Mouse (Mus musculus) intestine, embryonic 15.5 days (tissue): ENCODE results near the gene Gdf15. TPM values are rescaled to one million over a fixed set of nuclear protein-coding genes. Genes with fewer than 3 reads are reported as not detected.

Experiments used
- ATAC-seq: fragments of 200-750 bp; cut with Nextera tagmentation; 2 replicates; pipeline ENCODE4 v1.8.0; 2017; ENCODE audit warnings: moderate TSS enrichment, moderate library complexity
- H3K27ac ChIP-seq: fragments of 300-500 bp; sonication (generic); 2 replicates; pipeline ENCODE4 v1.5.1; 2015; ENCODE audit warnings: mild to moderate bottlenecking, inconsistent platforms
- H3K27me3 ChIP-seq: fragments of 300-500 bp; sonication (generic); replicated peaks from 2 replicates; pipeline ENCODE4 v1.6.1; 2015; ENCODE audit warnings: inconsistent platforms
- H3K36me3 ChIP-seq: fragments of 300-500 bp; sonication (generic); 2 replicates; pipeline ENCODE4 v1.6.1; 2015; ENCODE audit warnings: inconsistent platforms
- H3K4me1 ChIP-seq: fragments of 300-500 bp; sonication (generic); replicated peaks from 2 replicates; pipeline ENCODE4 v1.6.1; 2015; ENCODE audit warnings: inconsistent platforms
- H3K4me2 ChIP-seq: fragments of 300-500 bp; sonication (generic); replicated peaks from 2 replicates; pipeline ENCODE4 v1.6.1; 2015; ENCODE audit warnings: mild to moderate bottlenecking, inconsistent platforms
- H3K4me3 ChIP-seq: fragments of 300-500 bp; sonication (generic); replicated peaks from 2 replicates; pipeline ENCODE4 v1.5.1; 2015; ENCODE audit warnings: inconsistent platforms
- H3K9ac ChIP-seq: fragments of 300-500 bp; sonication (generic); 2 replicates; pipeline ENCODE4 v1.6.1; 2015; ENCODE audit warnings: inconsistent platforms
- H3K9me3 ChIP-seq: fragments of 300-500 bp; sonication (generic); 2 replicates; pipeline ENCODE4 v1.6.1; 2016; ENCODE audit warnings: inconsistent platforms
- WGBS: fragments of 180-500 bp; shearing (Covaris S2); methylation state at CpG from one replicate; pipeline ENCODE4 v1.1.7; 2015; 5-methylcytosine and 5-hydroxymethylcytosine counted together
- polyA plus RNA-seq: library from polyadenylated mRNA; unstranded; fragments of >200 nt; fragmentation: Nextera tagmentation; extraction: Ambion mirVana; gene quantifications from 2 replicates; pipeline ENCODE4 v1.2.1, GENCODE M21; 2015

The Gdf15 gene
- polyA plus RNA-seq, 1 experiment from 2014 or later, result 2.3 TPM

DNA sequence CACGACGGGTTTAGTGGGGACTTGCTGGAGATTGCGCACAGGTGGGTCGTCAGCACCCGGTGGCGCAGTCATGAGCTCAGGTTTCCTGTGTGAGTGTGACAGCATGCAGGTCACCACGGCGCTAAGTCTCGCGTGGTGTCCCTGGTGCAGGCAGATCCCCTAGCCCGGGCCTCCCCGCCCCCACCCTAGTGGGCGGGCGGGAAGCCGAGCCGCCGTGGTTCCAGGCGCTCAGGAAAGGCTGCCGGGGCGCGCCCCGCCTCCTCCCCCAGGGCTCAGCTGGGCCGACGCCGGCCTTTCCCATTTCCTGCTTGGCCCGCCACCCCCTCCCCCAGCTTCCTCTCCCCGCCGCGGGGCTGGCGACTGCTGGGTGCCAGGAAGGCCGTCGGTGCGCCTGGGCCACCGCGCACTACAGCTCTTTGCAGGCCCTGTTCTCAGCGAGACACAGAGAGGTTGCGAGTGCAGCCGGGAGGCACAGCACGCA is 22.8 kb downstream of the Gdf15 start:
- peak overlapping the region; percentile 98 for H3K4me2 ChIP-seq
- ATAC-seq, result peak; percentile 68
- peak overlapping the region; percentile 96 for H3K27ac ChIP-seq
- H3K9me3 ChIP-seq, result no peaks in the 10 kb centered on the region
- H3K4me1 ChIP-seq, result peaks cover 31% of the 10 kb centered on the region
- H3K36me3 ChIP-seq, result no peaks in the 10 kb centered on the region
- 0% methylated on average over 37 of the region's 39 CpGs for WGBS
- peak overlapping the region; percentile 79 for H3K4me3 ChIP-seq
- peak overlapping the region; percentile 64 for H3K9ac ChIP-seq
- no peaks in the 10 kb centered on the region for H3K27me3 ChIP-seq

DNA sequence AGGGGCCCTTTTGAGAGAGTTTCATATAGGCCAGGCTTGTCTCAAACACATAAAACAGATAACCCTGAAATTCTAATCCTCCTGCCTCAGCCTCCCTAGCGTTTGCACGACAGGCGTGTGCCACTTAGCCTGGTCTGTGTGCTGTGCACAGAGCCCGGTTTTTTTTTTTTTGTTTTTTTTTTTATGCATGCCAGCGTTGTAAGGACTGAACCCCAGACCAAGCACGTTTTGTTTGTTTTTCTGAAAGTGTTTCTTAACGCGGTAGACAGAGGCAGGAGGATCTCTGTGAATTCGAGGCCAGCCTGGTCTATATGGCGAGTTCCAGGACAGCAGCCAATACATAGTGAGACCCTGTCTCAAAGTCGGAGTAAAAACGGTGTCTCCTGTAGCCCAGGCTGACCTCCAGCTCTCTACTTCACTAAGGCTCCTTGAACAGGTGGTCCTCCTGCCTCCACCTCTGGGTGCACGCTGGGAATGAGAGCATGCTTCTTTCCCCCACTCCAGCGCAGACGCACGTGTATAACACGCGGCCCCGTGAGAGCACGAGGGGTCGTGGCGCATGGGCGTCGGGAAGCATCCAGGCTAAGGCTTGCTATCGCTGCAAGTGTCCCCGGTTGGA is 23.4 kb downstream of the Gdf15 start, which contains the start of gene Ssbp4:
Ssbp4 (minus strand) TSS at position 124 of the 619 bp plus-strand sequence.
- H3K4me1 ChIP-seq, result peaks cover 31% of the 10 kb centered on the region

DNA sequence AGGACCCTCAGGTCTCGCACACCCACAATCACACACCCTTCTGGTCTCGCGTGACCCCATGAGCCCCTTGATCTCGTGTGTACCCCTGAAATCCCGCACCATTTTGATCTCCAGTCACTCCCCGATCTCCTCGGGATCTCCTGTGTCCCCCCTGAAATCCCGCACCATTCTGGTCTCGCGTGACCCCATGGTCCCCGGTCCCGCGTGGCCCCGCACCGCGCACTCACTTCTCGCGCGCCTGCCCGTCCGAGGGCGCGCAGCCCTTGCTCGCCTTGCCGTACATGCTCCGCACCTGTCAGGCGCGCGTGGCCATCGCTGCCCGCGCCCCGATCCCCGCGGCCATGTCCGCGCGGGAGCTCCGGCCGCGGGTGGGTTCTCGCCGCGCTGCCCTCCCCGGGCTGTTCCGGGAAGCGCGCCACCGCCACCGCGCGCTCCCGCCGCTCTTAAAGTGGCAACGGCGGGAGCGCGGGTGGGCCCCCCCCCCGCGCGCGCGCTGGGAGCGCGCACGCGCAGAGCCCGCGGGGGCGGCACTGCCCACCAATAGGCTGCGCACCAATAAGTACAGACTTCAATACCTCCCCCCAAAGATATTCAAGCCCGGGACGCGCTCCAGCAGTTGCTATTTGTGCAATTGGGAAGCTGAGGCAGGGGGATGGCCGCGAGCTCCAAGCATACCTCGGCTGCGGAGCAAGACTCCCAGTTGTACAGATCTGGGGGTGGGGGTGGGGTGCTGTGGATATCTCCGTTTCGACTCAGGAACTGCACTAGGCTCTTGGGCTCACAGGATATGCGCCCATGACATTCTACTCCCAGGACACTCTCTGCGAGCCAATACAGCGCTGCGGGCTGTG is 24.1 kb downstream of the Gdf15 start:
- peak overlapping the region; percentile 98 for H3K4me2 ChIP-seq

More for the DNA sequence above, 23.4 kb downstream of the Gdf15 start, which contains the start of gene Ssbp4:
- Histone ChIP-seq H3K9me3 (no peaks in the 10 kb centered on the region), H3K27me3 (no peaks in the 10 kb centered on the region), H3K27ac (peak within 1 kb of the TSS; percentile 96), H3K4me3 (peak within 1 kb of the TSS; percentile 79), H3K4me2 (peak within 1 kb of the TSS; percentile 98), H3K9ac (peak within 1 kb of the TSS; percentile 89), H3K36me3 (no peaks in the 10 kb centered on the region)
- 5% methylated on average over 26 of the region's 26 CpGs for WGBS
- peak; percentile 2 for ATAC-seq

DNA sequence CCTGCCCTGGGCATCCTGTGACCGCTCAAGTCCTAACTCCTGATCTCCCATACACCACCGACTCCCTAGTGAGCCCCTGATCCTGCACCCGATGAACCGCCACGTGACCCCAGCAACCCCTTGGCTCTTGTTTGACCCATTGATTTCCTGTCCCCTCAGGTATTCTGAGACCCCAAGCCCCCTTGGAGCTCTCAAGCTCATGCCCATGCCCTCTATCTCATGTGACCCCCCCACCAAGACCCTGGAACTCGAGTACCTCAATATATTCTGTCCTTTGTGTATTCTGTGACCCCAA is 24.7 kb downstream of the Gdf15 start:
- Histone ChIP-seq H3K9ac (peak overlapping the region; percentile 89), H3K4me3 (peak overlapping the region; percentile 79), H3K27ac (peak overlapping the region; percentile 96), H3K4me1 (peaks cover 31% of the 10 kb centered on the region), H3K36me3 (no peaks in the 10 kb centered on the region), H3K4me2 (peak overlapping the region; percentile 98), H3K27me3 (no peaks in the 10 kb centered on the region), H3K9me3 (no peaks in the 10 kb centered on the region)
- ATAC-seq, result no peak
- 21% methylated on average over 6 of the region's 6 CpGs for WGBS

More for the DNA sequence above, 24.1 kb downstream of the Gdf15 start:
- Histone ChIP-seq H3K9me3 (no peaks in the 10 kb centered on the region), H3K36me3 (no peaks in the 10 kb centered on the region), H3K4me3 (peak overlapping the region; percentile 79), H3K27ac (peak overlapping the region; percentile 96), H3K27me3 (no peaks in the 10 kb centered on the region), H3K4me1 (peaks cover 31% of the 10 kb centered on the region), H3K9ac (peak overlapping the region; percentile 89)
- ATAC-seq, result peak; percentile 2; the same call in 1 of the 2 replicates
- 1% methylated on average over 83 of the region's 84 CpGs for WGBS

DNA sequence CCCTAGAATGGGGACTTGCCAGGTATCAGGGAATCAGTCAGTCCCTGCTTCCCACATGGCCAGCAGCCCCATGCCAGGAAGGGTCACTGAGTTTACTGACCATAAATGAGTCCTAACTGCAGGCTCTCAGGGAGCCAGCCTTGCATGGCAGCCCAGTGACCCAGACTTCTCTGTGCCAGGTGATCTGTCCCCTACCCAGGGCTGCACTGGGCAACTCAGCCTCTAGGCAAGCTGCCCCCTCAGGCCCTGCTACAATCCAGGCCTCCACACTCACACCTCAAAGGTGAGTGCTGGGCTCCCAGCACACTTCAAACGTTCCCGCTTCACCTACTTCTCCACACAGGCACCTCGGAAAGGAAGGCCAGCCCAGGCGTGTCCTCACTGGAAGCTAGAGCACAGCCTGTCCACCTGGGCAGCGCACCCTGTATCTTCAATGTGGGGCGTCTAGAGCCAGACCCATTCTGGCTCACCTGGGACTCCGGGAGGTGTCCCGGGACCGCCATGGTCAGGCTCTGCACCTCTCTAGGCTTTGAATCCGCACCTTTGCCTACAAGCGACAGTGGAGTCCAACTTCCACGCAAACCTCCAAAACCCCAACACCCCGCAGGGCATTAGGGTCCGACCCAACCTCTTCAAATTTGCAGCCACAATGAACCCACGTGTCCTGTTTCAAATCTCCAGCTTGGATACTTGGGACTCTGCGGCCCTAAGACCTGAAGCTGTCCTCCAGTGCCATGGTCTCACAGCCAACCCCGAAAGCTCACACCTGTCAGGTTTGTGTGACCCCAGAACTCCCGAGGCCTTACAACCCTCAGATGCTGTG is 25.3 kb downstream of the Gdf15 start:
- Histone ChIP-seq H3K36me3 (peaks cover 5% of the 10 kb centered on the region; the same call in 1 of the 2 replicates), H3K9ac (peak overlapping the region; percentile 89), H3K4me3 (peak overlapping the region; percentile 79), H3K27ac (no peak overlapping the region), H3K4me2 (peak overlapping the region; percentile 98), H3K27me3 (no peaks in the 10 kb centered on the region), H3K9me3 (no peaks in the 10 kb centered on the region), H3K4me1 (peaks cover 31% of the 10 kb centered on the region)
- WGBS, result 64% methylated on average over 18 of the region's 18 CpGs
- ATAC-seq, result no peak

DNA sequence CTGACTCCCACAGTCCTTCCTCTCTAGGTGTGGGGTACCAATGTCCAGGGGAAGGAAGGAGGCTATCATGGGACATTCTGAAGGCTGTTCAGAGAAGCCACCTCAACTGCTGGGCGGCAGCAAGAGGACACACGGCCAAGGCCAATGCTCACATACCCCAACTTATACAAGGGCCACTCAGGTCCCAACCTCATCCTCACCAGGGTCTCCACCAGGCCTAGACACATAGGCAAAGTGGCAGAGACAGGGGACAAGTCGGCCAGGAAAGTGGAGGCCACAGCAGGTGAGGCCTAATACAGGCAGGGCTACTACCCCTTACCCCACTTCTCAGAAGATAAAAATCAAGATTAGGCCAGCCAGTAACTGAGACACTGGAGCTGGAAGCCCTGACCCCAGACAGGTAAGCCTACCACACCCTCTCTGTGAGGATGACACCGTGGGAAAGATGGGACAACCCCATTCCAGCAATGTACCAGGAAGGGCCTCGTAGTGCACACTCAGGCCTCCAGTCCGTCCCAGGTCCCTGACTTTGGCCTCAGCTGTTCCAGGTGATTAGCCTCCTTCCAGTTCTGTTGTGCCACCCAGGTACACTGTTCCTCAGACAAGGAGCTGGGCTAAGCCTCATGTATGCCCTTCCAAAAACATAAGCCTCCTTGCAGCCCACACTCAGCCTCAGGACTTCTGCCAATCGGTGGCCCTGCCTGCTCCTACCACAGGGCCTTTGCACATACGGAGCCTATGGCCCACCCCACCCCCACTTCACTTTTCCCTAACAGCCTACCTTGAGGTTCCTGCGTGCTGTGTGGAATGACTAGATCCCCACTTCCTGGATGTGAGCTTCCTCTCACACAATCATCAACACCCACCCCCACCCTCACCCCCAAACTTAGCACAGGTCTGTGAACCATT is 26.1 kb downstream of the Gdf15 start:
- no peak for ATAC-seq
- H3K27ac ChIP-seq, result no peak overlapping the region
- no peak overlapping the region for H3K4me2 ChIP-seq
- WGBS, result 84% methylated on average over 9 of the region's 9 CpGs
- peaks cover 35% of the 10 kb centered on the region for H3K4me1 ChIP-seq
- no peaks in the 10 kb centered on the region for H3K9me3 ChIP-seq
- H3K9ac ChIP-seq, result no peak overlapping the region; the same call in 1 of the 2 replicates
- peaks cover 5% of the 10 kb centered on the region; the same call in 1 of the 2 replicates for H3K36me3 ChIP-seq
- H3K4me3 ChIP-seq, result no peak overlapping the region; the same call in 1 of the 2 replicates
- no peaks in the 10 kb centered on the region for H3K27me3 ChIP-seq

DNA sequence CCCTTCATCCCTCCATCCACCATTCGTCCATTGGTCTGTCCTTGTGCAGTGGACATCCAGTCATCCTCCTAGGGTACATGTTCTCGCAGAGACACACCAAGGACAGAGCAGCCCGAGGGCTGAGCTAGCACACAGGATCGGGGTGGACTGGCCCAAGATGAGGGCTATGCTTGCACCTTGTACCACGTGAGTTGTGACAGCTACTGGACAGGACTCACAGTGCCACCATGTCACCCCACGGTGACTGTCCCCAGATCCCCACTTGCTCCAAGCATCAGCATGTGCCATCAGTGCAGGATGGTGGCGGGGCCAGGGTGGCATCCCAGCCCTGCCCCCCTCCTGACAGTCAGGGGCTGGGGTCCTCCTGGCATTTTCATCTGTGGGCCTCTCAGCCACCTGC is 27.7 kb downstream of the Gdf15 start:
- WGBS, result 87% methylated on average over 7 of the region's 7 CpGs
- Histone ChIP-seq H3K9ac (no peak overlapping the region), H3K36me3 (peaks cover 5% of the 10 kb centered on the region; the same call in 1 of the 2 replicates), H3K27me3 (no peaks in the 10 kb centered on the region), H3K9me3 (no peaks in the 10 kb centered on the region), H3K4me3 (no peak overlapping the region), H3K4me1 (peaks cover 43% of the 10 kb centered on the region), H3K27ac (no peak overlapping the region), H3K4me2 (no peak overlapping the region)
- no peak for ATAC-seq

- 93% methylated on average over 13 of the region's 13 CpGs for WGBS
- Histone ChIP-seq H3K4me3 (no peak overlapping the region), H3K4me1 (peaks cover 49% of the 10 kb centered on the region)
Measured at GRCm38 (mm10) chr8:70602139-70602811, 30.0 kb downstream of the Gdf15 start.

DNA sequence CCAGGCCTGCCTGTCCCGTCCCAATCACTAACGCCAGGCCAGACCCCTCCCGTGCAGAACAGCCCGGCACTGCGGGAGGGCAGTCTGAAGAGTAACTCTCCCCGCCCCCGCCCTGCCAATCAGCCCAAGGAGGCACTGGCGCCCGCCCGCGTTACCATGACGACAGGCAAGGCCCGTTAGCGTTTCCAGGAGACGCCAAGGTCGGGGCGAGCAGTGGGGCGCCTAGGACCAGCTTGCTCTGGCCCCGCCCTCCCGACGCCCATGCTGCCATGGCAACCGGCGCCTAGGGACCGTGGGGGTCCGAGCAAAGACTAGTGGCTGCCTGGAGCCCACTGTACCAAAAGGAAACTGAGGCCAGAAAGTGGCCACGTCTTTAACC is 31.0 kb downstream of the Gdf15 start:
- Histone ChIP-seq H3K27ac (peak overlapping the region; percentile 24; the same call in 1 of the 2 replicates), H3K27me3 (no peaks in the 10 kb centered on the region), H3K4me2 (peak overlapping the region; percentile 50), H3K9me3 (no peaks in the 10 kb centered on the region), H3K4me3 (peak overlapping the region; percentile 4; the same call in 1 of the 2 replicates), H3K36me3 (peaks cover 14% of the 10 kb centered on the region), H3K9ac (peak overlapping the region; percentile 5; the same call in 1 of the 2 replicates), H3K4me1 (peaks cover 50% of the 10 kb centered on the region)
- peak; percentile 48 for ATAC-seq
- WGBS, result 1% methylated on average over 26 of the region's 26 CpGs

More at GRCm38 (mm10) chr8:70602139-70602811, 30.0 kb downstream of the Gdf15 start:
- Histone ChIP-seq H3K36me3 (peaks cover 5% of the 10 kb centered on the region; the same call in 1 of the 2 replicates), H3K27me3 (no peaks in the 10 kb centered on the region), H3K4me2 (no peak overlapping the region), H3K9me3 (no peaks in the 10 kb centered on the region), H3K9ac (no peak overlapping the region), H3K27ac (no peak overlapping the region)
- ATAC-seq, result no peak

DNA sequence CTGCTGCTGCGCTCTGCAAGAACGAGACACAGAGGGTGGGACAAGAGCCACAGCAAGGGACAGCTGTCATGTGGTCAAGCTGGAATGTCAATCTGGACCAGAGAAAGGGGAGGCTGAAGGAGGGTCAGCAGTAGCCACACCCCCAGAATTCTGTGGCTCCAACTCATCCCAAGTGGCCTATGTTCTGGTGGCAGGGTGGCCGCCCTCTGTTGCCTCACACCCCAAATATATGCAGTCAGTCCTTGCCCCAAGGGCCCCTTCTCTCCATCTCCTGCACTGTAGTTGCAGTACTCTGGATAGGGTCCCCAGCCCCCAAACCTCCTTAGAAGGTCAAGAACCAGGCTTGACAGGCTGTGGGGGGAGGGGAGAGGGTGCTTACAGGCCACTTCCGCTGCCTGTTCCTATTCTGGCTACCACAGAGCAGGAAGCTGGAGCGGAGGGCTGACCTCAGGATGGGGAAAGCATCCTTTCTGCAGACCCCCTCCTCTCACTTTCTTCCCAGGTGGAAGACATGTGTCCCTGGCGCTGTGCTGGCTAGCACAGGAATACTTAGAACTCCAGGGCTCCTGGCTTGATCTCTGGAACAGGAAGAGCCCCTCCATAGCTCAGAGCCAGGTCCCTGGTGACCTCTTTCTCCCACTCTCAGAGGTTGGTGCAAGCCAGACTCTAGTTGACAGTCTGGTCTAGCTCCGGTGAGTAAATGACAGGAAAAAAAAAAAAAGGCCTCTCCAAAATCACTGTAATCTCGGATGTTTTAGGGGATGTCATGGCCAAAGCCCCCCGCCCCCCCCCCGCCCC is 31.6 kb downstream of the Gdf15 start:
- H3K27me3 ChIP-seq, result no peaks in the 10 kb centered on the region
- H3K36me3 ChIP-seq, result peaks cover 20% of the 10 kb centered on the region
- no peak for ATAC-seq
- no peaks in the 10 kb centered on the region for H3K9me3 ChIP-seq
- H3K9ac ChIP-seq, result peak overlapping the region; percentile 5; the same call in 1 of the 2 replicates
- peak overlapping the region; percentile 50 for H3K4me2 ChIP-seq
- 31% methylated on average over 10 of the region's 10 CpGs for WGBS
- H3K4me3 ChIP-seq, result 0 out of 2 replicates have a peak overlapping the region, but pooled peaks have one; percentile 4
- H3K4me1 ChIP-seq, result peaks cover 55% of the 10 kb centered on the region
- H3K27ac ChIP-seq, result peak overlapping the region; percentile 24; the same call in 1 of the 2 replicates
